Mouse (Mus musculus) retina, postnatal 1 day (tissue): ENCODE results near the gene Zap70.

Experiments used
- DNase-seq: peaks from one replicate; pipeline ENCODE4 v3.0.0-alpha.2; 2012

The Zap70 gene

GRCm38 (mm10) chr1:36761568-36761967 lies at the start of gene Zap70:
Zap70 (plus strand) TSS chr1:36761798.
- no peak for DNase-seq

GRCm38 (mm10) chr1:36714311-36714710 lies 47.3 kb upstream of the Zap70 start, which contains the start of gene Actr1b:
Actr1b (minus strand) TSS chr1:36714422.
- no peak for DNase-seq

GRCm38 (mm10) chr1:36718786-36719185 lies 42.8 kb upstream of the Zap70 start:
- DNase-seq = no peak

GRCm38 (mm10) chr1:36723146-36724056 lies 38.2 kb upstream of the Zap70 start:
- no peak for DNase-seq

- no peak for DNase-seq
Measured at GRCm38 (mm10) chr1:36724057-36724431, 37.6 kb upstream of the Zap70 start.

- peak; percentile 91 for DNase-seq
Measured at GRCm38 (mm10) chr1:36737300-36737699, 24.3 kb upstream of the Zap70 start.

- no peak for DNase-seq
Measured at GRCm38 (mm10) chr1:36739231-36739630, 22.4 kb upstream of the Zap70 start.

- no peak for DNase-seq
Measured at GRCm38 (mm10) chr1:36743046-36743445, 18.6 kb upstream of the Zap70 start.

GRCm38 (mm10) chr1:36744268-36744944 lies 17.2 kb upstream of the Zap70 start:
- peak; percentile 80 for DNase-seq

GRCm38 (mm10) chr1:36745661-36746060 lies 15.9 kb upstream of the Zap70 start:
- DNase-seq = no peak

GRCm38 (mm10) chr1:36746452-36746851 lies 15.1 kb upstream of the Zap70 start:
- peak; percentile 68 for DNase-seq

GRCm38 (mm10) chr1:36753932-36754675 lies 7.5 kb upstream of the Zap70 start:
- DNase-seq = no peak

- DNase-seq = no peak
Measured at GRCm38 (mm10) chr1:36758553-36758952, 3.0 kb upstream of the Zap70 start.

GRCm38 (mm10) chr1:36759076-36759475 lies 2.5 kb upstream of the Zap70 start:
- no peak for DNase-seq

- no peak for DNase-seq
Measured at GRCm38 (mm10) chr1:36760401-36760800, 1.2 kb upstream of the Zap70 start.

- DNase-seq = no peak
Measured at GRCm38 (mm10) chr1:36761061-36761460, 537 bp upstream of the Zap70 start.

GRCm38 (mm10) chr1:36766431-36767205 lies 5.0 kb downstream of the Zap70 start:
- DNase-seq = peak; percentile 43

GRCm38 (mm10) chr1:36767321-36767720 lies 5.7 kb downstream of the Zap70 start:
- DNase-seq = no peak

- DNase-seq = no peak
Measured at GRCm38 (mm10) chr1:36768786-36769185, 7.2 kb downstream of the Zap70 start.

- no peak for DNase-seq
Measured at GRCm38 (mm10) chr1:36769951-36770350, 8.4 kb downstream of the Zap70 start.

GRCm38 (mm10) chr1:36770998-36771397 lies 9.4 kb downstream of the Zap70 start:
- peak; percentile 41 for DNase-seq

GRCm38 (mm10) chr1:36772198-36772934 lies 10.8 kb downstream of the Zap70 start:
- DNase-seq = no peak
